Mouse (Mus musculus) heart, postnatal 0 days (tissue): ENCODE results near the gene Ece1. TPM values are rescaled to one million over a fixed set of nuclear protein-coding genes. Genes with fewer than 3 reads are reported as not detected.

Source experiments
- ATAC-seq: fragments of 200-750 bp; cut with Nextera tagmentation; 2 replicates; pipeline ENCODE4 v1.8.0; 2017; ENCODE audit warnings: low read depth, moderate number of reproducible peaks, moderate library complexity; ENCODE audit not compliant: insufficient read depth
- DNase-seq: peaks from one replicate; pipeline ENCODE4 v3.0.0-alpha.2; 2016; ENCODE audit warnings: low spot score
- H3K27ac ChIP-seq: fragments of 300-500 bp; sonication (generic); 2 replicates; pipeline ENCODE4 v1.5.1; 2014; ENCODE audit warnings: low read depth, mild to moderate bottlenecking
- H3K27me3 ChIP-seq: fragments of 300-500 bp; sonication (generic); 2 replicates; pipeline ENCODE4 v1.6.1; 2014; ENCODE audit warnings: low read length, mixed read lengths; ENCODE audit not compliant: control insufficient read depth, insufficient read depth
- H3K36me3 ChIP-seq: fragments of 300-500 bp; sonication (generic); replicated peaks from 2 replicates; pipeline ENCODE4 v1.6.1; 2014; ENCODE audit warnings: low read length, mixed read lengths; ENCODE audit not compliant: control insufficient read depth, insufficient read depth
- H3K4me1 ChIP-seq: fragments of 300-500 bp; sonication (generic); 2 replicates; pipeline ENCODE4 v1.6.1; 2014; ENCODE audit warnings: antibody characterized with exemption; ENCODE audit not compliant: control insufficient read depth, insufficient read depth
- H3K4me2 ChIP-seq: fragments of 300-500 bp; sonication (generic); 2 replicates; pipeline ENCODE4 v1.6.1; 2014; ENCODE audit warnings: low read depth, mild to moderate bottlenecking, low read length, moderate library complexity
- H3K4me3 ChIP-seq: fragments of 300-500 bp; sonication (generic); 2 replicates; pipeline ENCODE4 v1.5.1; 2014; ENCODE audit warnings: low read depth, low read length
- H3K9ac ChIP-seq: fragments of 300-500 bp; sonication (generic); replicated peaks from 2 replicates; pipeline ENCODE4 v1.6.1; 2014; ENCODE audit warnings: low read depth, low read length, mixed read lengths
- H3K9me3 ChIP-seq: fragments of 300-500 bp; sonication (generic); replicated peaks from 2 replicates; pipeline ENCODE4 v1.6.1; 2016; ENCODE audit warnings: low read length; ENCODE audit not compliant: control insufficient read depth
- CTCF ChIP-seq: IDR thresholded peaks from 2 replicates; pipeline ENCODE4 v1.5.1; 2016; ENCODE audit warnings: antibody characterized with exemption, control low read depth, low read depth
- EP300 ChIP-seq: IDR thresholded peaks from 2 replicates; pipeline ENCODE4 v1.6.1; 2016; ENCODE audit warnings: antibody characterized with exemption, low read depth
- WGBS: fragments of 180-500 bp; shearing (Covaris S2); extraction: QIAGEN DNeasy Blood & Tissue Kit; methylation state at CpG from one replicate; pipeline ENCODE4 v1.1.7; 2014; 5-methylcytosine and 5-hydroxymethylcytosine counted together
- polyA plus RNA-seq: library from polyadenylated mRNA; unstranded; fragments of >200 nt; fragmentation: Nextera tagmentation; extraction: Ambion mirVana; gene quantifications from 2 replicates; pipeline ENCODE4 v1.2.1, GENCODE M21; 2015
- total RNA-seq: library from RNA; depleted of rRNA; stranded (reverse); fragments of >200 nt; gene quantifications from 2 replicates; pipeline ENCODE4 v1.2.3, GENCODE M21; 2014; ENCODE audit warnings: low replicate concordance

Ece1 gene
- total and polyA plus RNA-seq, 2 experiments from 2014 or later: 35.4 to 140 TPM

DNA sequence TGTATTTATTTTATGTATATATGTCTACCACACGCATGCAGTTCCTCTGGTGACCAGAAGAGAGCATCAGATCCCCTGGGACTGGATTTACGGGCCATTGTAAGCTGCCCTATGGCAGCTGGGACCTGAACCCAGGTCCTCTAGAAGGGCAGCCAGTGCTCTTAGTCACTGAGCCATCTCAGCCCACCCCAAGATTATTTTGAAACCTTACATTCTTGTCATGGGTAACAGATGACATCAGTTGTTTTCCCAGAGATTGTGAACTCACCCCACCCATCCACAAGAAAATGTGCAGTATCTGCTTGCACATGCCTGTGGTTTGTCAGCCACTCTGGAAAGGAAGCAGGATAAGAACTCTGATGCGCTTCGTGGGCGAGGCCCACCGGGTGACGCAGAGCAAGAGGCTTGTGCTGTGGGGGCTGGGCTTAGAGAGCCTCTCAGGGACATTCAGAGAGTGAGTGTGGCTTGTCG, 92.9 kb downstream of the Ece1 start:
- no peaks in the 10 kb centered on the region for H3K4me1 ChIP-seq
- H3K36me3 ChIP-seq: peaks cover 32% of the 10 kb centered on the region
- peak; percentile 86 for TF ChIP-seq EP300
- peak; percentile 27; the same call in 1 of the 2 replicates for TF ChIP-seq CTCF
- DNase-seq: peak; percentile 79
- H3K4me3 ChIP-seq: no peak overlapping the region
- no peaks in the 10 kb centered on the region for H3K27me3 ChIP-seq
- 27% methylated on average over 8 of the region's 8 CpGs for WGBS
- ATAC-seq: peak; percentile 72
- no peak overlapping the region for H3K9ac ChIP-seq
- no peaks in the 10 kb centered on the region for H3K9me3 ChIP-seq
- no peak overlapping the region for H3K4me2 ChIP-seq
- H3K27ac ChIP-seq: no peak overlapping the region

DNA sequence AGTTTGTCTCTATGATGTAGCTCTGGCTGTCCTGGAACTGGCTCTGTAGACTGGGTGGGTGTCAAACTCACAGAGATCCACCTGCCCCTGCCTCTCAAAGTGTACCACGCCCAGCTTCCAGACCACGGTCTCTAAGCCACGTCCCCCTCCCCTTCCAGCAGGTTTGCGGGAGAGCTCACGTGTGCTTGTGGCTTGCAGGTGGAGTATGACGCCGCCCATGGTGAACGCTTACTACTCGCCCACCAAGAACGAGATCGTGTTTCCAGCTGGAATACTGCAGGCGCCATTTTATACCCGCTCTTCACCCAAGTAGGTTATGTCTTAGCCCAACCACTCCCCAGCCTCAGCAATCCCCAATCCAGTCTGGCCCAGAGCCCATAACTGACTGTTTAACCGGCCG, 94.2 kb downstream of the Ece1 start:
- no peak overlapping the region for H3K27ac ChIP-seq
- H3K4me1 ChIP-seq: no peaks in the 10 kb centered on the region
- ATAC-seq (no peak), DNase-seq (no peak)
- no peak for TF ChIP-seq CTCF
- no peak for TF ChIP-seq EP300
- no peaks in the 10 kb centered on the region for H3K9me3 ChIP-seq
- no peak overlapping the region for H3K4me2 ChIP-seq
- H3K36me3 ChIP-seq: peaks cover 28% of the 10 kb centered on the region
- no peak overlapping the region for H3K4me3 ChIP-seq
- 93% methylated on average over 15 of the region's 15 CpGs for WGBS
- no peaks in the 10 kb centered on the region for H3K27me3 ChIP-seq
- no peak overlapping the region for H3K9ac ChIP-seq

DNA sequence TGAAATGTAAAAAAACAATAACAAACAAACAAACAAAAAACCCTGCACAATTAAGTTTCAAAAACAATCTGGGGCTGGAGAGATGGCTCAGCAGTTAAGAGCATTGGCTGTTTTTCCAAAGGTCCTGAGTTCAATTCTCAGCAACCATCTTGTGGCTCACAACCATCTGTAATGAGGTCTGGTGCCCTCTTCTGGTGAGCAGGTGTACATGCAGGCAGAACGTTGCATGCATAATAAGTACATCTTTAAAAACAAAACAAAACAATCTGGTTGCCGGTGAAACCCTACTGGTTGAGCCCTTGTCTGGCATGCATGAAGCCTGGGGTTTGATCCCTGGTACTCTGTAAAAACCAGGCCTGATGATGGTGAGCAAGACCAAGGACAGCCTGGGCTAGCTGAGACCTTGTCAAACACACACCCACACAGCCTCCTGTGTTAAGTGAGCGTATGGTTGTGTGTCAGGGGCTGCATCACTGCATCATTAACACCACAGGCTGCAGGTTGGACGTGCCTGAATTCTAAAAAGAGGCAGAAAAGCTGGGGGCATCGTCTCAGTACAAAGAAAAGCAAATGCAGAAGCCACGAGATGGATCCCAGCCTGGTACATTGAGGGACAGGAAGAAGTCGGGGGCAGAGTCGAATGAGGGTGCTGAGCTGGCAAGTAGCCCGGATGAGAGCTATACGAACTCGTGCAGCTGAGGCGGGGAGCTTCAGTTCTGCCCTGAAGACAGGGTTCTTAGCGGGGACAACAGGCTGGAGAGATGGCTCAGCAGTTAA, 98.0 kb downstream of the Ece1 start:
- DNase-seq: no peak
- no peaks in the 10 kb centered on the region for H3K4me1 ChIP-seq
- H3K27me3 ChIP-seq: no peaks in the 10 kb centered on the region
- no peak overlapping the region for H3K4me2 ChIP-seq
- ATAC-seq: no peak
- H3K9me3 ChIP-seq: no peaks in the 10 kb centered on the region
- WGBS: 61% methylated on average over 13 of the region's 13 CpGs
- no peak overlapping the region for H3K27ac ChIP-seq
- TF ChIP-seq CTCF (peak; percentile 39), EP300 (no peak)
- no peak overlapping the region for H3K4me3 ChIP-seq
- H3K9ac ChIP-seq: no peak overlapping the region
- H3K36me3 ChIP-seq: peaks cover 54% of the 10 kb centered on the region

DNA sequence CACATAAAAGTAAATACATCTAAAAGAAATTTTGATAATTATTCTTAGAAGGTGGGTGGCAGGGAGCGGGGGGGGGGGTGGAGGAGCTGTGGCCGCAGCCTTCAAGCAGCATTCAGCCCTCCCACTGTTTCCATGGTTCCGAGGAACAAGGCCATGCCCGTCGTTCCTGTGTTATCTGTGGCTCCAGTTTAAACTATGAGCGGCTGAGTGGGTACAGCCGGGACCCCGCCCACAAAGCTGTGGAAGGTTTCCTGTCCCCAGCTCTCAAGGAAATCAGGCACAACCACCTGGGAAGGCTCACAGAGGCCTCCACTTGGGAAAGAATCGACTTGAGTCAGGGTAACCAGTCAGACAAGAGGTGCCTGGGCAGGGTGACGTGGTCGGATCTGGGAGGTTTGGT, 98.7 kb downstream of the Ece1 start:
- Histone ChIP-seq H3K27ac (no peak overlapping the region), H3K9me3 (no peaks in the 10 kb centered on the region), H3K9ac (no peak overlapping the region), H3K27me3 (no peaks in the 10 kb centered on the region), H3K4me3 (no peak overlapping the region), H3K4me2 (no peak overlapping the region), H3K36me3 (peaks cover 56% of the 10 kb centered on the region), H3K4me1 (no peaks in the 10 kb centered on the region)
- TF ChIP-seq CTCF (no peak), EP300 (no peak)
- no peak for DNase-seq
- WGBS: 31% methylated on average over 11 of the region's 11 CpGs
- peak; percentile 45; the same call in 1 of the 2 replicates for ATAC-seq

DNA sequence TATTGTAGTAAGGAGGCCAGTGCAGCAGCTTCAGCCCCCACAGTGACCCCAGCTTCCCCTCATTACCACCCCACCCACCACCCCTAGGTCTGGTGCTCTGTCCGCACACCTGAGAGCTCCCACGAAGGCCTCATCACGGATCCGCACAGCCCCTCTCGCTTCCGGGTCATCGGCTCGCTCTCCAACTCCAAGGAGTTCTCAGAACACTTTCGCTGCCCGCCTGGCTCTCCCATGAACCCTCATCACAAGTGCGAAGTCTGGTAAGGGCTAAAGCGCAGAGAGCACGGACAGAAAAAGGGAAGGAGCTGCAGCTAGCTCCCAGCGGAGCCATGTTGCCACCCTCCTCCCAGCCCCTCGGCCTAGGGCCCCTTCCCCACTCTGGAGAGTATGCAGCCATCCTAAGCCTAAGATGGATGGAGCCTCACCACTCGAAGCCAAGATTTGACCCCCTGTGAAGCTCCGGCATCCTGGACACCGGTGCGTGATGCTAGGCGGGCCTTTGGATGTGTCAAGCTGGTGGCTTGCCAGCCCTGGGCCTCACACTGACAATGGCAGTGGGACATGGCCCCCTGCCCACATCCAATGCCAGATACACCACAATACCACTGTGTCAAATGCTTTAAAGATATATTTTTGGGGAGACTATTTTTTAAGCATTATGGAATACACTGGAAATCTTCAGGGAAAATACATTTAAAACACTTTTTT, 100.8 kb downstream of the Ece1 start:
- H3K36me3 ChIP-seq: peaks cover 51% of the 10 kb centered on the region

More for the DNA sequence above, 100.8 kb downstream of the Ece1 start:
- DNase-seq (no peak), ATAC-seq (no peak)
- WGBS: 91% methylated on average over 20 of the region's 20 CpGs
- H3K4me3 ChIP-seq: no peak overlapping the region
- H3K4me2 ChIP-seq: no peak overlapping the region
- no peak overlapping the region for H3K9ac ChIP-seq
- TF ChIP-seq EP300 (no peak), CTCF (no peak)
- H3K9me3 ChIP-seq: no peaks in the 10 kb centered on the region
- no peaks in the 10 kb centered on the region for H3K4me1 ChIP-seq
- H3K27ac ChIP-seq: no peak overlapping the region
- H3K27me3 ChIP-seq: no peaks in the 10 kb centered on the region
